Mouse (Mus musculus) heart, postnatal 0 days (tissue): ENCODE results near the gene Pard3b.

Source experiments
- CTCF ChIP-seq: IDR thresholded peaks from 2 replicates; pipeline ENCODE4 v1.5.1; 2016; ENCODE audit warnings: antibody characterized with exemption, control low read depth, low read depth
- EP300 ChIP-seq: IDR thresholded peaks from 2 replicates; pipeline ENCODE4 v1.6.1; 2016; ENCODE audit warnings: antibody characterized with exemption, low read depth

GRCm38 (mm10) chr1:62378335-62378734 lies 739.7 kb downstream of the Pard3b start:
- TF ChIP-seq CTCF (0 out of 2 replicates have a peak, but pooled peaks have one; percentile 9), EP300 (no peak)
